Mouse (Mus musculus) embryonic facial prominence, embryonic 15.5 days (tissue): ENCODE measurements around the gene Clpb. TPM values are rescaled to one million over a fixed set of nuclear protein-coding genes. Genes with fewer than 3 reads are reported as not detected.
"Not testable (repeated sequence)": the region's sequence is repeated elsewhere in the genome, so short reads cannot be mapped to it uniquely, and the experiment has no call there.

ENCODE experiments used
- ATAC-seq: fragments of 200-750 bp; cut with Nextera tagmentation; 2 replicates; pipeline ENCODE4 v1.8.0; 2017; ENCODE audit warnings: low read depth, moderate TSS enrichment; ENCODE audit not compliant: insufficient number of reproducible peaks, low FRiP score, low TSS enrichment
- H3K27ac ChIP-seq: fragments of 300-500 bp; sonication (generic); replicated peaks from 2 replicates; pipeline ENCODE4 v1.5.1; 2015; ENCODE audit warnings: mild to moderate bottlenecking, inconsistent platforms
- H3K27me3 ChIP-seq: fragments of 300-500 bp; sonication (generic); 2 replicates; pipeline ENCODE4 v1.6.1; 2015; ENCODE audit warnings: inconsistent platforms
- H3K36me3 ChIP-seq: fragments of 300-500 bp; sonication (generic); 2 replicates; pipeline ENCODE4 v1.6.1; 2015; ENCODE audit warnings: mild to moderate bottlenecking, inconsistent platforms
- H3K4me1 ChIP-seq: fragments of 300-500 bp; sonication (generic); 2 replicates; pipeline ENCODE4 v1.6.1; 2015; ENCODE audit warnings: inconsistent platforms
- H3K4me2 ChIP-seq: fragments of 300-500 bp; sonication (generic); replicated peaks from 2 replicates; pipeline ENCODE4 v1.6.1; 2015; ENCODE audit warnings: mild to moderate bottlenecking, inconsistent platforms
- H3K4me3 ChIP-seq: fragments of 300-500 bp; sonication (generic); replicated peaks from 2 replicates; pipeline ENCODE4 v1.5.1; 2015; ENCODE audit warnings: mild to moderate bottlenecking, inconsistent platforms
- H3K9ac ChIP-seq: fragments of 300-500 bp; sonication (generic); 2 replicates; pipeline ENCODE4 v1.6.1; 2015; ENCODE audit warnings: inconsistent platforms
- H3K9me3 ChIP-seq: fragments of 300-500 bp; sonication (generic); replicated peaks from 2 replicates; pipeline ENCODE4 v1.6.1; 2016; ENCODE audit warnings: inconsistent platforms
- WGBS: fragments of 180-500 bp; shearing (Covaris S2); methylation state at CpG from one replicate; pipeline ENCODE4 v1.1.7; 2015; 5-methylcytosine and 5-hydroxymethylcytosine counted together
- polyA plus RNA-seq: library from polyadenylated mRNA; unstranded; fragments of >200 nt; fragmentation: Nextera tagmentation; extraction: Ambion mirVana; gene quantifications from 2 replicates; pipeline ENCODE4 v1.2.1, GENCODE M21; 2015

Gene Clpb
- polyA plus RNA-seq: 45.1 and 50.1 TPM in 2 replicates

DNA sequence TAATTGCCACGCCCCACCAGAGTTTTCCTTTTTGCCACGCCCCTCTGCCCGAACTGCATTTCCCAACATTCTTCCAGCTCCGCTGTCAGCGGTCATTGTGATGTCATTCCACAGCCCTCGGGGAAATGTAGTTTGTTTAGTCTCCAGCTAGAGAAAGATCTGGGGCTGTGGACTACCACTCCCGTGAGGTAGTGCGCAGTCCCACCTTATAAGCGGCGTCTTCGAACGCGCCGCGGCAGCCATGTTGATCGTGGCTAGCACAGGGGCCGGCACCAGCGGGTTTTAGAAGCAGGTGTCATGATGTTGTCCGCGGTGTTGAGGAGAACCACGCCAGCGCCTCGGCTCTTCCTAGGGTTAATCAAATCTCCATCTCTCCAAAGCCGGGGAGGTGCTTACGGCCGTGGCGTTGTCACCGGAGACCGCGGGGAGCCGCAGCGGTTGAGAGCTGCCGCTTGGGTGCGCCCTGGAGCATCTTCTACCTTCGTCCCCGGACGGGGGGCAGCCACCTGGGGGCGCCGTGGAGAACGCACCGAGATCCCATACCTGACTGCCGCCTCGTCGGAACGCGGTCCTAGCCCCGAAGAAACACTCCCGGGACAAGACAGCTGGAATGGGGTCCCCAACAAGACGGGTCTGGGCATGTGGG lies at the start of gene Clpb:
Clpb (plus strand) TSS at position 120 of the 646 bp plus-strand sequence.
- WGBS: under 1% methylated on average over 49 of the region's 49 CpGs
- Histone ChIP-seq H3K9ac (peak within 1 kb of the TSS; percentile 31), H3K4me2 (peak within 1 kb of the TSS; percentile 77), H3K27me3 (no peaks in the 10 kb centered on the region), H3K36me3 (no peaks in the 10 kb centered on the region), H3K9me3 (no peaks in the 10 kb centered on the region), H3K27ac (peak within 1 kb of the TSS; percentile 74), H3K4me1 (peaks cover 19% of the 10 kb centered on the region), H3K4me3 (peak within 1 kb of the TSS; percentile 84)
- peak; percentile 98 for ATAC-seq

GRCm38 (mm10) chr7:101615406-101615805 lies 48.0 kb upstream of the Clpb start:
- Histone ChIP-seq H3K4me2 (no peak overlapping the region), H3K9me3 (no peaks in the 10 kb centered on the region), H3K9ac (no peak overlapping the region), H3K4me3 (no peak overlapping the region), H3K27me3 (no peaks in the 10 kb centered on the region), H3K4me1 (no peaks in the 10 kb centered on the region), H3K27ac (no peak overlapping the region), H3K36me3 (no peaks in the 10 kb centered on the region)
- 81% methylated on average over 7 of the region's 7 CpGs for WGBS
- no peak for ATAC-seq

DNA sequence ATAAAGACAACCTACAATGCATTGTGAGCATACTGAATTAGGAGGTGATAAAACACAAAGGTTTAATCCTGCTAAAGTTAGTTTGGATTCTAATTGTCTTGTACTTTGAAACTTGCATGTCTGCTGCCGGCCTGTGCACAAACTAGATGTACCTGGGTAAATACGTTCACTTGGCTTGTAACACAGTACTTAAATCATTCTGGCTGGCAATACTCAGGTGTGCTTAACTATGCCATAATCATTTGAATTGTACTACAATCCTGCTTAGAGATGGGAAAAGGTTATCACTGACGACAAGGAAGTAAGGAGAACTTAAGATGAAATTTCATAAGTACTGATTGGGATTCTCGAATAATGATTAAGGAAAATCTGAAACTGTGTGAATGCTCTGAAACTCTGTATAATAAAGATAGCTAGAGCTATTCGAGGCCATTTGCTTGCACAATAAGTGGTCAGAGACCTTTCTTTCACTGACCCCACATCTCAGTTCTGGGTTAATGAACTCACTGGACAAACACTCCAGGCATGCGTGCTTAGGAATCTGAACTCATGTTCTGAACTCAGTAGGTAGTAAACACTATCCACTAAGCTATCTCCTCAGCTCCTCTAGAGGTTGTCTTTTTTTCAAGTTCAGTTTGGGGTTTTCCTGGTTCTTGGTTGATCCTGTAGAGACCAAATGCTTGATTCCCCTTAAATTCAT lies 47.1 kb upstream of the Clpb start:
- 79% methylated on average over 6 of the region's 6 CpGs for WGBS
- H3K27me3 ChIP-seq: no peaks in the 10 kb centered on the region
- H3K4me3 ChIP-seq: no peak overlapping the region
- H3K9me3 ChIP-seq: no peaks in the 10 kb centered on the region
- H3K36me3 ChIP-seq: no peaks in the 10 kb centered on the region
- H3K9ac ChIP-seq: no peak overlapping the region
- H3K27ac ChIP-seq: no peak overlapping the region
- H3K4me2 ChIP-seq: no peak overlapping the region
- no peak for ATAC-seq
- H3K4me1 ChIP-seq: no peaks in the 10 kb centered on the region

- whole genome bisulfite sequencing: 60% methylated on average over 10 of the region's 10 CpGs
- Histone ChIP-seq H3K9me3 (no peaks in the 10 kb centered on the region), H3K36me3 (no peaks in the 10 kb centered on the region), H3K4me1 (no peaks in the 10 kb centered on the region), H3K9ac (no peak overlapping the region), H3K27ac (no peak overlapping the region), H3K4me2 (no peak overlapping the region), H3K27me3 (no peaks in the 10 kb centered on the region), H3K4me3 (no peak overlapping the region)
- no peak for ATAC-seq
These were observed 45.8 kb upstream of the Clpb start for GRCm38 (mm10) chr7:101617438-101618165.

GRCm38 (mm10) chr7:101618273-101618672 lies 45.2 kb upstream of the Clpb start:
- H3K27ac ChIP-seq: no peak overlapping the region
- no peak overlapping the region for H3K4me3 ChIP-seq
- no peak overlapping the region for H3K4me2 ChIP-seq
- no peak overlapping the region for H3K9ac ChIP-seq
- no peak for ATAC-seq
- no peaks in the 10 kb centered on the region for H3K9me3 ChIP-seq
- no peaks in the 10 kb centered on the region for H3K36me3 ChIP-seq
- no peaks in the 10 kb centered on the region for H3K4me1 ChIP-seq
- WGBS: 85% methylated on average over 7 of the region's 7 CpGs
- H3K27me3 ChIP-seq: no peaks in the 10 kb centered on the region

DNA sequence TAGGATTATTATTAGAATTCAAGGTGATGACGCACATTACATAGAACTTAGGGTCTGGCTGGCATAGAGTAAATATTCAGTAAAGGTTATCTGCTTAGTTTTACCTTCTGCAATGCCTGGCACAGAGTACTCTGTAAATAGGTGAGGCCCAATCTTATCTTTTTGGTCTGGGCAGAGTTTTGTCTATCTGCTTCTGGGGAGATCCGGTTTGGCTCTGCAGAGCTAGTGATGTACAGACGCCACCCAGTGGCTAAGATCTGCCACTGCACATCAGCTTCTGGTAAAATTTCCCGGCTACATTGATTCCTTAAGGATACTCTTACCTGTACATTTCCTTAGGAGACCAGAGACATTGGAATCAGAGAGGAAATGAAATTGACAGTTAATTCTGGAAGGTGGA lies 43.1 kb upstream of the Clpb start:
- Histone ChIP-seq H3K4me2 (no peak overlapping the region), H3K36me3 (no peaks in the 10 kb centered on the region), H3K4me1 (no peaks in the 10 kb centered on the region), H3K27me3 (no peaks in the 10 kb centered on the region), H3K27ac (no peak overlapping the region), H3K4me3 (no peak overlapping the region), H3K9ac (no peak overlapping the region), H3K9me3 (no peaks in the 10 kb centered on the region)
- ATAC-seq: no peak
- 27% methylated on average over 4 of the region's 4 CpGs for WGBS

DNA sequence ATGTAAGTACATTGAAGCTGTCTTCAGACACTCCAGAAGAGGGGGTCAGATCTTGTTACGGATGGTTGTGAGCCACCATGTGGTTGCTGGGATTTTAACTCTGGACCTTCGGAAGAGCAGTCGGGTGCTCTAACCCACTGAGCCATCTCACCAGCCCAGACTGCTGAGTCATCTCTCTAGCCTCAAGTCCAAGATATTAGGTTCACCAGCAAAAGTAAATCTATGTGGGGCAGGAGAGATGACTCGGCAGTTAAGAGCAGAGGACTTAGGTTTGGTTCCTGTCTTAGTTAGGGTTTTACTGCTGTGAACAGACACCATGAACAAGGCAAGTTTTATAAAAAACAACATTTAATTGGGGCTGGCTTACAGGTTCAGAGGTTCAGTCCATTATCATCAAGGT lies 41.6 kb upstream of the Clpb start:
- 84% methylated on average over 4 of the region's 4 CpGs for WGBS
- H3K9me3 ChIP-seq, H3K27ac ChIP-seq, ATAC-seq, H3K36me3 ChIP-seq, H3K4me3 ChIP-seq, H3K4me1 ChIP-seq, H3K9ac ChIP-seq, H3K4me2 ChIP-seq, H3K27me3 ChIP-seq: not testable (repeated sequence)

GRCm38 (mm10) chr7:101624283-101624682 lies 39.1 kb upstream of the Clpb start:
- no peaks in the 10 kb centered on the region for H3K27me3 ChIP-seq
- H3K4me2 ChIP-seq: no peak overlapping the region
- H3K9ac ChIP-seq: no peak overlapping the region
- no peaks in the 10 kb centered on the region for H3K4me1 ChIP-seq
- H3K4me3 ChIP-seq: no peak overlapping the region
- H3K9me3 ChIP-seq: no peaks in the 10 kb centered on the region
- 75% methylated on average over 6 of the region's 6 CpGs for WGBS
- no peaks in the 10 kb centered on the region for H3K36me3 ChIP-seq
- no peak for ATAC-seq
- no peak overlapping the region for H3K27ac ChIP-seq

GRCm38 (mm10) chr7:101627166-101627565 lies 36.3 kb upstream of the Clpb start:
- ATAC-seq, H3K4me3 ChIP-seq, H3K4me1 ChIP-seq, H3K27ac ChIP-seq, H3K27me3 ChIP-seq, H3K9ac ChIP-seq, H3K4me2 ChIP-seq, H3K36me3 ChIP-seq, H3K9me3 ChIP-seq: not testable (repeated sequence)
- 58% methylated on average over 7 of the region's 7 CpGs for WGBS

DNA sequence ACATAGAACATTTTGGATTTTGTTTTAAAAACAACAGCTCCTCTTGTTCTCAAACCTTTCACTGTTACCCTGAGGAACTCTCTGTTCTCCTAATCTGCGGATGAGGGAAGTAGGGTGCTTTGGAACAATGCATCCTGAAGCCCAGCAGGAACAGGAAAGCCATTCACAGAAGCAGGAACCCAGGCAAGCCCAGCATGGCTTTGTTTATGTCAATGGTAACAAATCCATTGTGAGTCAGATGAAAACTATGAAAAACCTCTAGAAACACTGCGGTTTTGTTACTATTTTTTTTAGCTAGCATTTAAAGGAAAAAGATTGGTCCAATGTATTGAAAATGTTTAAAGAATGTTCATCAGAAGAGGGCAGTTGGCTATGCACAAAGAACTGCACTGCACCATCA lies 35.0 kb upstream of the Clpb start:
- H3K4me3 ChIP-seq: no peak overlapping the region
- H3K4me1 ChIP-seq: no peaks in the 10 kb centered on the region
- WGBS: 45% methylated on average over 2 of the region's 2 CpGs
- no peak overlapping the region for H3K27ac ChIP-seq
- no peak overlapping the region for H3K4me2 ChIP-seq
- H3K9me3 ChIP-seq: no peaks in the 10 kb centered on the region
- H3K36me3 ChIP-seq: no peaks in the 10 kb centered on the region
- H3K27me3 ChIP-seq: no peaks in the 10 kb centered on the region
- H3K9ac ChIP-seq: no peak overlapping the region
- no peak for ATAC-seq

DNA sequence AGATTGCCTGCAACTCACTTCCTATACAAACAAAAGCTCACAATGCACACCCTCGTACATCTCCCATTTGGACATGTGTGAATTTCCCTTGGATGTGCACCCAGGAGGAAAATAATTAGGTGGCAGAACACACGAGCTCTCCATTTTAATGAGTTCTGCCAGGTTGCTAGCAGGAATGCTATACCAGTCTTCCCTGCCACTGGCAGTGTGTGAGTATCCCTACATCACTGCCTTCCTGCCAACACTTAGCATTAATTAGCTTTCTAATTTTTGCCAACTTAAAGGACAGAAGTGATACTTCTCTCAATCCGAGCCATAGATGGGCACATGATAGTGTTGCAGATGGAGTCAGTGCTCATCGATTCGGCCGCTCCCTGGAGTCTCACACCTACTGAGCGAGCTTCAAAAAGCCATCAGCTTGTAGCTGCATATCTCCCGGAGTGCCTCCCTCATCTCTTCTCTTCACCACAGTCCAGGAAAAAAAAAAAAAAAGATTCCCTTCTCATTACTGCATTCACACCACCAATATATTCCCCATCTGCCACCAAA lies 29.7 kb upstream of the Clpb start:
- H3K9ac ChIP-seq: no peak overlapping the region
- no peak overlapping the region for H3K4me2 ChIP-seq
- no peak overlapping the region for H3K4me3 ChIP-seq
- H3K27me3 ChIP-seq: no peaks in the 10 kb centered on the region
- 79% methylated on average over 8 of the region's 8 CpGs for WGBS
- no peaks in the 10 kb centered on the region for H3K36me3 ChIP-seq
- H3K9me3 ChIP-seq: no peaks in the 10 kb centered on the region
- H3K4me1 ChIP-seq: no peaks in the 10 kb centered on the region
- no peak overlapping the region for H3K27ac ChIP-seq
- ATAC-seq: no peak
